Mouse (Mus musculus) ES-E14 (cell line): Measurements from ENCODE around the gene Nr2e1. TPM values are rescaled to one million over a fixed set of nuclear protein-coding genes. Genes with fewer than 3 reads are reported as not detected.
A peak's percentile ranks its signal among the peaks of the same experiment; 100 is the strongest.

Experiments
- DNase-seq: peaks from one replicate; pipeline ENCODE4 v3.0.0-alpha.2; 2013; ENCODE audit warnings: low read depth, low spot score
- H3K27ac ChIP-seq: 2 replicates; pipeline ENCODE4 v1.5.1; 2012; ENCODE audit warnings: low read depth, mild to moderate bottlenecking, low read length, moderate library complexity, mixed read lengths; ENCODE audit not compliant: poor library complexity, insufficient read depth, severe bottlenecking
- H3K36me3 ChIP-seq: 2 replicates; pipeline ENCODE4 v1.6.1; 2012; ENCODE audit warnings: mild to moderate bottlenecking, low read length, moderate library complexity, mixed read lengths; ENCODE audit not compliant: control insufficient read depth, poor library complexity, insufficient read depth, severe bottlenecking
- H3K4me1 ChIP-seq, 2 experiments: fragments of 150-350 bp in 1 of 2; sonication (generic) in 1 of 2; 2 replicates each; pipeline ENCODE4 v1.6.1; 2012; ENCODE audit warnings: low read length in 2 of 2, mild to moderate bottlenecking in 1 of 2, mixed read lengths in 1 of 2; ENCODE audit not compliant: control insufficient read depth in 2 of 2, insufficient read depth in 2 of 2, poor library complexity in 1 of 2
- H3K4me3 ChIP-seq, 2 experiments: fragments of 150-350 bp in 1 of 2; sonication (generic) in 1 of 2; 2 replicates each; pipeline ENCODE4 v1.5.1; 2012; ENCODE audit warnings: low read length in 2 of 2, low read depth in 1 of 2, mild to moderate bottlenecking in 1 of 2, mixed read lengths in 1 of 2; ENCODE audit not compliant: insufficient read depth in 1 of 2, poor library complexity in 1 of 2, severe bottlenecking in 1 of 2
- H3K9ac ChIP-seq: 2 replicates; pipeline ENCODE4 v1.6.1; 2012; ENCODE audit warnings: low read depth, mild to moderate bottlenecking, low read length, mixed read lengths; ENCODE audit not compliant: poor library complexity, insufficient read depth, severe bottlenecking
- H3K9me3 ChIP-seq: fragments of 150-350 bp; sonication (generic); 2 replicates; pipeline ENCODE4 v1.6.1; 2012; ENCODE audit warnings: low read depth, mild to moderate bottlenecking, low read length; ENCODE audit not compliant: control insufficient read depth, insufficient read depth
- CHD2 ChIP-seq: IDR thresholded peaks from 2 replicates; pipeline ENCODE4 v1.6.1; 2014; ENCODE audit warnings: mild to moderate bottlenecking, low read depth, low read length, inconsistent platforms
- HCFC1 ChIP-seq: IDR thresholded peaks from 2 replicates; pipeline ENCODE4 v1.6.1; 2012; ENCODE audit warnings: low read length, inconsistent platforms, borderline replicate concordance; ENCODE audit not compliant: insufficient read depth
- MAFK ChIP-seq: IDR thresholded peaks from 2 replicates; pipeline ENCODE4 v1.6.1; 2014; ENCODE audit warnings: mild to moderate bottlenecking, low read depth, low read length, inconsistent platforms; ENCODE audit not compliant: insufficient read depth
- ZC3H11A ChIP-seq: IDR thresholded peaks from 2 replicates; pipeline ENCODE4 v1.6.1; 2012; ENCODE audit warnings: low read depth, mild to moderate bottlenecking, inconsistent platforms, low read length, borderline replicate concordance
- ZNF384 ChIP-seq: IDR thresholded peaks from 2 replicates; pipeline ENCODE4 v1.6.1; 2012; ENCODE audit warnings: low read depth, low read length, inconsistent platforms
- in situ Hi-C, 2 experiments: fragments of 600-800 bp; cut with MboI; formaldehyde crosslinking; loops; one replicate each; pipeline ENCODE4 v1.15.1; 2025; ENCODE audit warnings: low sequenced_read_pairs in 2 of 2, inconsistent platforms in 1 of 2; ENCODE audit not compliant: unreplicated experiment in 2 of 2
- total RNA-seq: library from RNA; depleted of rRNA; stranded (reverse); fragments of 300-350 nt; gene quantifications from 2 replicates; pipeline ENCODE4 v1.2.3, GENCODE M21; 2012

Nr2e1 gene
- total RNA-seq, 1 experiment = not detected

GRCm38 (mm10) chr10:42613075-42613474 lies 29.6 kb upstream of the Nr2e1 start:
- in situ Hi-C loops = loop anchor here in 1 of 2 experiments (25.0 kb wide), 1 partner anchor 301 kb away; no protein-coding TSS in a partner anchor
- TF ChIP-seq ZC3H11A = no peak
- TF ChIP-seq ZNF384 = no peak
- no peak for TF ChIP-seq HCFC1
- no peak for TF ChIP-seq CHD2
- TF ChIP-seq MAFK = no peak
- Histone ChIP-seq H3K9ac (no peak overlapping the region), H3K36me3 (no peaks in the 10 kb centered on the region), H3K9me3 (no peaks in the 10 kb centered on the region), H3K27ac (no peak overlapping the region), H3K4me3 (no peak overlapping the region), H3K4me1 (no peaks in the 10 kb centered on the region)
- no peak for DNase-seq

- no peaks in the 10 kb centered on the region for H3K4me1 ChIP-seq
- TF ChIP-seq ZC3H11A = no peak
- no peak for TF ChIP-seq HCFC1
- no peak for TF ChIP-seq CHD2
- no peak for TF ChIP-seq MAFK
- DNase-seq = no peak
- no peaks in the 10 kb centered on the region for H3K36me3 ChIP-seq
- in situ Hi-C loops = loop anchor here in 1 of 2 experiments (25.0 kb wide), 1 partner anchor 294 kb away; no protein-coding TSS in a partner anchor
- H3K4me3 ChIP-seq = no peak overlapping the region
- no peaks in the 10 kb centered on the region for H3K9me3 ChIP-seq
- H3K27ac ChIP-seq = no peak overlapping the region
- no peak overlapping the region for H3K9ac ChIP-seq
Measured at GRCm38 (mm10) chr10:42606757-42607156, 23.3 kb upstream of the Nr2e1 start.

GRCm38 (mm10) chr10:42604874-42605273 lies 21.4 kb upstream of the Nr2e1 start:
- in situ Hi-C loops = loop anchor here in 1 of 2 experiments (25.0 kb wide), 1 partner anchor 293 kb away; no protein-coding TSS in a partner anchor
- H3K27ac ChIP-seq = no peak overlapping the region

GRCm38 (mm10) chr10:42601556-42601955 lies 18.1 kb upstream of the Nr2e1 start:
- no peak overlapping the region for H3K9ac ChIP-seq
- H3K4me3 ChIP-seq = no peak overlapping the region
- no peak overlapping the region for H3K27ac ChIP-seq
- no peaks in the 10 kb centered on the region for H3K36me3 ChIP-seq
- no peak for DNase-seq
- no peaks in the 10 kb centered on the region for H3K4me1 ChIP-seq
- TF ChIP-seq CHD2 (no peak), ZC3H11A (no peak), ZNF384 (no peak), MAFK (no peak), HCFC1 (no peak)
- H3K9me3 ChIP-seq = no peaks in the 10 kb centered on the region
- in situ Hi-C loops = loop anchor here in 1 of 2 experiments (25.0 kb wide), 1 partner anchor 289 kb away; no protein-coding TSS in a partner anchor

More at GRCm38 (mm10) chr10:42604874-42605273, 21.4 kb upstream of the Nr2e1 start:
- H3K4me1 ChIP-seq = no peaks in the 10 kb centered on the region
- H3K9me3 ChIP-seq = no peaks in the 10 kb centered on the region
- no peak overlapping the region for H3K9ac ChIP-seq
- DNase-seq = no peak
- H3K4me3 ChIP-seq = no peak overlapping the region
- H3K36me3 ChIP-seq = no peaks in the 10 kb centered on the region
- peak; percentile 69; the same call in 1 of the 2 replicates for TF ChIP-seq ZC3H11A
- TF ChIP-seq MAFK = no peak
- no peak for TF ChIP-seq ZNF384

- no peak overlapping the region for H3K4me3 ChIP-seq
- no peak overlapping the region for H3K27ac ChIP-seq
- H3K4me1 ChIP-seq = no peaks in the 10 kb centered on the region
- in situ Hi-C loops = no loop called here
- no peaks in the 10 kb centered on the region for H3K36me3 ChIP-seq
- H3K9ac ChIP-seq = no peak overlapping the region
- no peak for DNase-seq
- TF ChIP-seq CHD2 (no peak), HCFC1 (no peak), MAFK (no peak), ZC3H11A (no peak), ZNF384 (no peak)
- no peaks in the 10 kb centered on the region for H3K9me3 ChIP-seq
Measured at GRCm38 (mm10) chr10:42598615-42599014, 15.2 kb upstream of the Nr2e1 start.
